Mouse (Mus musculus) stomach, embryonic 15.5 days (tissue): ENCODE data around the gene Cenpx. TPM values are rescaled to one million over a fixed set of nuclear protein-coding genes. Genes with fewer than 3 reads are reported as not detected.

ENCODE experiments used
- ATAC-seq: fragments of 200-750 bp; cut with Nextera tagmentation; 2 replicates; pipeline ENCODE4 v1.8.0; 2017; ENCODE audit warnings: low read depth, moderate number of reproducible peaks, moderate TSS enrichment; ENCODE audit not compliant: insufficient read depth, low FRiP score
- H3K27ac ChIP-seq: fragments of 300-500 bp; sonication (generic); 2 replicates; pipeline ENCODE4 v1.5.1; 2015; ENCODE audit warnings: mild to moderate bottlenecking, inconsistent platforms
- H3K27me3 ChIP-seq: fragments of 300-500 bp; sonication (generic); replicated peaks from 2 replicates; pipeline ENCODE4 v1.6.1; 2015; ENCODE audit warnings: inconsistent platforms
- H3K36me3 ChIP-seq: fragments of 300-500 bp; sonication (generic); 2 replicates; pipeline ENCODE4 v1.6.1; 2015; ENCODE audit warnings: inconsistent platforms
- H3K4me1 ChIP-seq: fragments of 300-500 bp; sonication (generic); 2 replicates; pipeline ENCODE4 v1.6.1; 2015; ENCODE audit warnings: inconsistent platforms
- H3K4me2 ChIP-seq: fragments of 300-500 bp; sonication (generic); 2 replicates; pipeline ENCODE4 v1.6.1; 2015; ENCODE audit warnings: mild to moderate bottlenecking, inconsistent platforms
- H3K4me3 ChIP-seq: fragments of 300-500 bp; sonication (generic); replicated peaks from 2 replicates; pipeline ENCODE4 v1.5.1; 2015; ENCODE audit warnings: inconsistent platforms
- H3K9ac ChIP-seq: fragments of 300-500 bp; sonication (generic); 2 replicates; pipeline ENCODE4 v1.6.1; 2015; ENCODE audit warnings: inconsistent platforms
- H3K9me3 ChIP-seq: fragments of 300-500 bp; sonication (generic); 2 replicates; pipeline ENCODE4 v1.6.1; 2016; ENCODE audit warnings: inconsistent platforms
- WGBS: fragments of 180-500 bp; shearing (Covaris S2); methylation state at CpG from one replicate; pipeline ENCODE4 v1.1.7; 2015; 5-methylcytosine and 5-hydroxymethylcytosine counted together
- polyA plus RNA-seq: library from polyadenylated mRNA; unstranded; fragments of >200 nt; fragmentation: Nextera tagmentation; extraction: Ambion mirVana; gene quantifications from 2 replicates; pipeline ENCODE4 v1.2.1, GENCODE M21; 2015

The Cenpx gene
- polyA plus RNA-seq, 1 experiment from 2014 or later = 158 TPM

- peak; percentile 97 for ATAC-seq
- H3K9me3 ChIP-seq = no peaks in the 10 kb centered on the region
- H3K4me2 ChIP-seq = peak within 1 kb of the TSS; percentile 82
- H3K27ac ChIP-seq = peak within 1 kb of the TSS; percentile 90
- WGBS = 1% methylated on average over 83 of the region's 83 CpGs
- peak within 1 kb of the TSS; percentile 81 for H3K4me3 ChIP-seq
- H3K4me1 ChIP-seq = peaks cover 9% of the 10 kb centered on the region; the same call in 1 of the 2 replicates
- H3K36me3 ChIP-seq = peaks cover 8% of the 10 kb centered on the region; the same call in 1 of the 2 replicates
- H3K9ac ChIP-seq = peak within 1 kb of the TSS; percentile 49
- H3K27me3 ChIP-seq = no peaks in the 10 kb centered on the region
Observed at GRCm38 (mm10) chr11:120672687-120673593, 40.6 kb downstream of the Cenpx start, which contains the start of gene Aspscr1. Gene Aspscr1 (plus strand): TSS chr11:120672973.

- H3K4me3 ChIP-seq = no peak overlapping the region
- WGBS = 18% methylated on average over 3 of the region's 3 CpGs
Observed at GRCm38 (mm10) chr11:120666617-120667016, 46.9 kb downstream of the Cenpx start.

GRCm38 (mm10) chr11:120665406-120665805 lies 48.1 kb downstream of the Cenpx start:
- H3K4me2 ChIP-seq = no peak overlapping the region
- peaks cover 13% of the 10 kb centered on the region for H3K4me1 ChIP-seq
- WGBS = 67% methylated on average over 3 of the region's 3 CpGs
- H3K4me3 ChIP-seq = no peak overlapping the region
- ATAC-seq = peak; percentile 36; the same call in 1 of the 2 replicates
- no peaks in the 10 kb centered on the region for H3K9me3 ChIP-seq
- peaks cover 28% of the 10 kb centered on the region for H3K27me3 ChIP-seq
- H3K9ac ChIP-seq = no peak overlapping the region
- no peaks in the 10 kb centered on the region for H3K36me3 ChIP-seq
- no peak overlapping the region for H3K27ac ChIP-seq

More at GRCm38 (mm10) chr11:120666617-120667016, 46.9 kb downstream of the Cenpx start:
- no peak overlapping the region for H3K4me2 ChIP-seq
- no peak overlapping the region for H3K27ac ChIP-seq
- no peak for ATAC-seq
- H3K4me1 ChIP-seq = peaks cover 4% of the 10 kb centered on the region; the same call in 1 of the 2 replicates
- no peak overlapping the region for H3K9ac ChIP-seq
- H3K27me3 ChIP-seq = peaks cover 16% of the 10 kb centered on the region
- no peaks in the 10 kb centered on the region for H3K36me3 ChIP-seq
- H3K9me3 ChIP-seq = no peaks in the 10 kb centered on the region

DNA sequence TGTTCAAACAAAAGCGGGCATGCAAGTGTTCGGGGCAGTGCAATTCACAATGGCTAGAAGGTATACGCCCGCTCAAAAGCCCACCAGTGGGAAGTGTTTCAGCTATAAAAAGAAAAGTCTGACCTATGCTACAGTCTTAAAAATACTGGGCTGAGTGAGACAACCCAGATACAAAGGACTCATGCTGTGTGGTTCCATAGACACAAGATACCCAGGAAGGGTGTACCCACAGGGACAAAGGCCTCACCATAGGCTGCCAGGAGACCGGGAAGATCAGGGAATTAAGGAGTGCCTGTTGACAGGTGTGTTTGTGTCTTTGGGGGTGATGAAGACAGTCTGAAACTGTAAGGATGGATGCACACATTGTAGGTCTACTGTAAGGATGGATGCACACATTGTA lies 49.8 kb downstream of the Cenpx start:
- no peaks in the 10 kb centered on the region for H3K36me3 ChIP-seq
- no peaks in the 10 kb centered on the region for H3K9me3 ChIP-seq
- H3K27me3 ChIP-seq = peaks cover 45% of the 10 kb centered on the region
- no peak overlapping the region for H3K27ac ChIP-seq
- H3K4me3 ChIP-seq = no peak overlapping the region
- peaks cover 22% of the 10 kb centered on the region for H3K4me1 ChIP-seq
- H3K4me2 ChIP-seq = no peak overlapping the region
- no peak overlapping the region for H3K9ac ChIP-seq
- 81% methylated on average over 5 of the region's 5 CpGs for WGBS
- ATAC-seq = no peak

DNA sequence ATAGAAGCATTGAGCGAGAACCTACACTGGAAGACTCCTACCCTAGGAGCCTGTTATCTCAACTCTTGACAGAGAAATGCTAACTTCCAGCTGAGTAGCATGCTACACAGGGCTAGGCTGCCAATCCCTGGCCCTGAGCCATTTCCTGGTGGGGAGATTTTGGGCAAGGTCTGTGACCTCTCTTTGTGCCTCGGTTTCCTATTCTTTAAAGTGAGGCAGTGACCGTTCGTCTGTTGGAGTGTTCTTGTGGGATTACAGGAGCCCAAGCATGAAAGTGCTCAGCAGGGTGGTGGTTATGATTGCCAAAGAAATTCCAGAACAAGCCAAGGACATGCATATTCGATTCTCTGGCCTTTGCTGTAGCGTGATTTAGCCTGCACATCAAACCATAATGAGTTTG lies 50.8 kb downstream of the Cenpx start:
- no peaks in the 10 kb centered on the region for H3K36me3 ChIP-seq
- H3K4me2 ChIP-seq = no peak overlapping the region
- WGBS = 79% methylated on average over 6 of the region's 6 CpGs
- H3K27ac ChIP-seq = no peak overlapping the region
- H3K4me3 ChIP-seq = no peak overlapping the region
- peaks cover 53% of the 10 kb centered on the region for H3K27me3 ChIP-seq
- peaks cover 22% of the 10 kb centered on the region for H3K4me1 ChIP-seq
- no peak for ATAC-seq
- H3K9ac ChIP-seq = no peak overlapping the region
- no peaks in the 10 kb centered on the region for H3K9me3 ChIP-seq

GRCm38 (mm10) chr11:120661076-120661460 lies 52.5 kb downstream of the Cenpx start, which contains the start of gene Notum:
Gene Notum (minus strand): TSS chr11:120661175.
- no peaks in the 10 kb centered on the region for H3K36me3 ChIP-seq
- no peaks in the 10 kb centered on the region for H3K9me3 ChIP-seq
- peak within 1 kb of the TSS; percentile 82 for H3K4me2 ChIP-seq
- H3K27ac ChIP-seq = no peak within 1 kb of the TSS
- no peak within 1 kb of the TSS; the same call in 1 of the 2 replicates for H3K9ac ChIP-seq
- 2% methylated on average over 35 of the region's 35 CpGs for WGBS
- no peak for ATAC-seq
- peaks cover 68% of the 10 kb centered on the region for H3K27me3 ChIP-seq
- H3K4me1 ChIP-seq = peaks cover 22% of the 10 kb centered on the region
- H3K4me3 ChIP-seq = peak within 1 kb of the TSS; percentile 46

Other genes starting within 250 kb of the Cenpx start
- gene Arl16, start 246.1 kb downstream of the Cenpx start, polyA plus RNA-seq = 40.0 and 42.7 TPM in 2 replicates
- 157 and 168 TPM in 2 replicates for gene Mrpl12, start 229.1 kb downstream of the Cenpx start, polyA plus RNA-seq
- gene Slc25a10, start 221.9 kb downstream of the Cenpx start, polyA plus RNA-seq = 70.7 and 71.4 TPM in 2 replicates
- gene Gcgr, start 183.0 kb downstream of the Cenpx start, polyA plus RNA-seq = 1.7 and 2.4 TPM in 2 replicates
- 167 TPM in 2 replicates for gene Mcrip1, start 164.0 kb downstream of the Cenpx start, polyA plus RNA-seq
- gene Ppp1r27, start 162.6 kb downstream of the Cenpx start, polyA plus RNA-seq = 0.59 TPM in 1 of 2 replicates, not detected in the other
- 954 and 1,026 TPM in 2 replicates for gene P4hb, start 140.5 kb downstream of the Cenpx start, polyA plus RNA-seq
- gene Arhgdia, start 132.1 kb downstream of the Cenpx start, polyA plus RNA-seq = 537 and 556 TPM in 2 replicates
- gene Alyref, start 115.4 kb downstream of the Cenpx start, polyA plus RNA-seq = 420 and 451 TPM in 2 replicates
- gene Anapc11, start 115.3 kb downstream of the Cenpx start, polyA plus RNA-seq = 196 and 200 TPM in 2 replicates
- 9.8 and 12.1 TPM in 2 replicates for gene Npb, start 105.3 kb downstream of the Cenpx start, polyA plus RNA-seq
- 183 and 188 TPM in 2 replicates for gene Pcyt2, start 95.8 kb downstream of the Cenpx start, polyA plus RNA-seq
- 38.1 and 39.0 TPM in 2 replicates for gene Sirt7, start 88.5 kb downstream of the Cenpx start, polyA plus RNA-seq
- gene Mafg, start 80.1 kb downstream of the Cenpx start, polyA plus RNA-seq = 29.3 and 31.9 TPM in 2 replicates
- 32.5 and 32.7 TPM in 2 replicates for gene Pycr1, start 70.0 kb downstream of the Cenpx start, polyA plus RNA-seq
- gene Myadml2, start 65.6 kb downstream of the Cenpx start, polyA plus RNA-seq = 0.28 and 0.44 TPM in 2 replicates
- 3.9 and 4.9 TPM in 2 replicates for gene Notum, start 52.6 kb downstream of the Cenpx start, polyA plus RNA-seq
- 105 and 113 TPM in 2 replicates for gene Aspscr1, start 40.8 kb downstream of the Cenpx start, polyA plus RNA-seq
- 55.7 and 57.3 TPM in 2 replicates for gene Lrrc45, start 187 bp upstream of the Cenpx start, polyA plus RNA-seq
- 36.4 and 39.4 TPM in 2 replicates for gene Rac3, start 7.7 kb upstream of the Cenpx start, polyA plus RNA-seq
- 31.6 and 33.5 TPM in 2 replicates for gene Dcxr, start 13.5 kb upstream of the Cenpx start, polyA plus RNA-seq
- gene Cbr2, start 18.4 kb upstream of the Cenpx start, polyA plus RNA-seq = 54.5 and 82.4 TPM in 2 replicates
- 4.3 and 9.3 TPM in 2 replicates for gene Hmga1b, start 49.1 kb upstream of the Cenpx start, polyA plus RNA-seq
- gene Rfng, start 70.5 kb upstream of the Cenpx start, polyA plus RNA-seq = 35.8 and 40.9 TPM in 2 replicates
- gene Gps1, start 70.5 kb upstream of the Cenpx start, polyA plus RNA-seq = 157 and 172 TPM in 2 replicates
- 69.2 and 79.0 TPM in 2 replicates for gene Dus1l, start 82.7 kb upstream of the Cenpx start, polyA plus RNA-seq
- 45.9 and 46.3 TPM in 2 replicates for gene Fasn, start 110.8 kb upstream of the Cenpx start, polyA plus RNA-seq
- 4.5 and 5.6 TPM in 2 replicates for gene Ccdc57, start 219.1 kb upstream of the Cenpx start, polyA plus RNA-seq
- 57.7 and 60.4 TPM in 2 replicates for gene Slc16a3, start 234.7 kb upstream of the Cenpx start, polyA plus RNA-seq